Mouse (Mus musculus): ENCODE measurements at regions not wholly inside any gene's neighbourhood (a gene's known extent, or its start where the extent isn't known, plus 50 kb on each side); places are given as distances from the start of the nearest gene placed in this dataset.
"Not testable (repeated sequence)": the region's sequence is repeated elsewhere in the genome, so short reads cannot be mapped to it uniquely, and the experiment has no call there.

GRCm38 (mm10) chr4:4496181-4496580 lies 297.0 kb downstream of the Impad1 start:
- ChIA-PET CTCF (no interaction called here), POLR2A (no interaction called here)
- in situ Hi-C loops (cut with MboI; ENCODE audit: low pct_unique_long_range_greater_than_20kb), result no loop called here
- H3K27me3 ChIP-seq, result no peaks in the 10 kb centered on the region
- TF ChIP-seq CTCF (IDR thresholded peaks at IDR 0.05), result no peak
- DNase-seq (ENCODE audit: low read depth, low spot score) (no peak), ATAC-seq (no peak)

GRCm38 (mm10) chr4:4465169-4465714 lies 327.9 kb downstream of the Impad1 start:
- DNase-seq (ENCODE audit: low read depth, low spot score) (no peak), ATAC-seq (no peak)
- TF ChIP-seq CTCF (IDR thresholded peaks at IDR 0.05), result no peak
- no peaks in the 10 kb centered on the region for H3K27me3 ChIP-seq
- ChIA-PET POLR2A (interaction anchor here (0.5 kb wide), 1 partner anchor 287 kb away, joined by 4 read pairs; no protein-coding TSS in a partner anchor), CTCF (no interaction called here)
- in situ Hi-C loops (cut with MboI; ENCODE audit: low pct_unique_long_range_greater_than_20kb), result no loop called here

DNA sequence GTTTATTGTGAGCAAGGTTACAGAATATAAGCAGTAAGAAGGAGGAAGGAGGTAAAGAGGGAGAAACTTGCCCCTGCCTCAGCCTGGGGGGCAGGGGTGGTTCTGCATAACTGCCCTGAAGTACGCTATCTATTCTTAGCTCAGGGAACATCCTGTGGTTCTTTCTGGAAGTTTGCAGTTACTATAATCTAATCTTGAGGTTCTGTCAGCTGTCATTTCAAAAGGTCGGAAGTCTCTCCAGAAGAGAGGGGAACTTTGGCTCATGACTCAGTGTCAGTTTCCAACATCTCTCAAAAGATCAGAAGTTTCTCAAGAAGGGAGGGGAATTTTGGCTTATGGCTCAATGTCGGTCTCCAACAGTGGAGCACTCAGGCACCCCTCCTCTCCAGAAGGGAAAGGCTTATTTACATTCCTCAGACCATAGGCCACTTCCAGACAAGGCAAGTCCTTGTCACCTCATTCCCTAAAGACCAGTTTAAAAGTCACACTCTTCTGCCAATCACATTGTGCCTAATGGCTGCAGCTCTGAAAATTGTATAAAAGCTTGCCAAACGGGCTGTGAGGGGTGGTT lies 328.9 kb downstream of the Impad1 start:
- no peaks in the 10 kb centered on the region for H3K27me3 ChIP-seq
- no peak for ATAC-seq
- DNase-seq (ENCODE audit: low read depth, low spot score), result no peak
- no peak for TF ChIP-seq CTCF (IDR thresholded peaks at IDR 0.05)
- in situ Hi-C loops (cut with MboI; ENCODE audit: low pct_unique_long_range_greater_than_20kb), result no loop called here
- ChIA-PET CTCF (no interaction called here), POLR2A (no interaction called here)

DNA sequence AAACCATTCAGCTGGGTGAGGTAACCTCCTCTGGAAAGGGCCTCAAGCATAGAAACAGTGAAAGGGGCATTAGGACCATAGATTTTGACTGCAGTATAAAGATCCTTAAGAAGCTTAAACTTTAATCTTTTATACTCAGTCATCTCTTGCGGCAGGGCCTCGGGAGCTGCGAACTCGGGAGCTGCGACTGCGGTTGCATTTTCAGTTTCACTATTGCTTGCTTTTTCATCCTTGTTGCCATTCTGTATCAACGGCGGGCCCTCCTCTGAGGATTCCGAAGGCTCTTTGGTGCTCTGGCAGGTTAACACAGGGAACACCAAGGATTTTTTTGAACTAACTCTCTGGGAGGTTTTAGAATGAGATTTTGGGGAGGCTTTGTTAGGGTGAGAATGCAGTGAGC lies 333.9 kb downstream of the Impad1 start:
- in situ Hi-C loops (cut with MboI; ENCODE audit: low pct_unique_long_range_greater_than_20kb), result no loop called here
- POLR2A ChIA-PET, result no interaction called here
- no peak for DNase-seq (ENCODE audit: low read depth, low spot score)
- no peaks in the 10 kb centered on the region for H3K27me3 ChIP-seq
- no peak for TF ChIP-seq CTCF (IDR thresholded peaks at IDR 0.05)
- no peak for ATAC-seq
- CTCF ChIA-PET, result no interaction called here

DNA sequence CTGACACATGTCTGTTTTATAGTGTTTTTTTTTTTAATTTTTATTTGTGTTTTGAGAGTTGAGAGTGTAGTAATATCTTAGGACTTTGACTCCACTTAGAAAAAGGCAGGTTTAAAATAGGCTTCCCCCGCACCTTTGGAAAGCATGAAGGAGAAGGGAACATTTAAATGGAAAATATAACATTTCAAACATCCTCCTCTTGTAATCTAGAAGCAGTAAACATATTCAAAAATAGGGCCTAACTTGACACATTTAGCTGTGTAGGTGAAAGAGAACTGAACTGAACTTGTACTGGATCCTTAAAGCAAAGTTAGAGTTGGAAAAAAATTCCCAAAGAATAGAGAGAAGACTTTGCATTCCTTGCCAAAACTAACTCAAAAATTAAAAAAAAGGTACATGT lies 343.1 kb downstream of the Impad1 start:
- ATAC-seq, result no peak
- no peaks in the 10 kb centered on the region for H3K27me3 ChIP-seq
- ChIA-PET POLR2A (no interaction called here), CTCF (no interaction called here)
- DNase-seq (ENCODE audit: low read depth, low spot score), result no peak
- TF ChIP-seq CTCF (IDR thresholded peaks at IDR 0.05), result no peak
- in situ Hi-C loops (cut with MboI; ENCODE audit: low pct_unique_long_range_greater_than_20kb), result no loop called here

GRCm38 (mm10) chr4:4442650-4443049 lies 350.5 kb downstream of the Impad1 start:
- TF ChIP-seq CTCF (IDR thresholded peaks at IDR 0.05), result no peak
- in situ Hi-C loops (cut with MboI; ENCODE audit: low pct_unique_long_range_greater_than_20kb), result no loop called here
- DNase-seq (ENCODE audit: low read depth, low spot score) (no peak), ATAC-seq (no peak)
- ChIA-PET CTCF (no interaction called here), POLR2A (no interaction called here)
- peaks cover 6% of the 10 kb centered on the region for H3K27me3 ChIP-seq

GRCm38 (mm10) chr4:4437559-4437958 lies 355.6 kb downstream of the Impad1 start:
- POLR2A ChIA-PET, result no interaction called here
- no peak for TF ChIP-seq CTCF (IDR thresholded peaks at IDR 0.05)
- H3K27me3 ChIP-seq, result no peaks in the 10 kb centered on the region
- in situ Hi-C loops (cut with MboI; ENCODE audit: low pct_unique_long_range_greater_than_20kb), result no loop called here
- DNase-seq (ENCODE audit: low read depth, low spot score) (no peak), ATAC-seq (no peak)
- CTCF ChIA-PET, result interaction anchor here (0.7 kb wide), 1 partner anchor 12 kb away, joined by 3 read pairs; no protein-coding TSS in a partner anchor

- H3K27me3 ChIP-seq; ATAC-seq; CTCF ChIA-PET; in situ Hi-C loops (cut with MboI; ENCODE audit: low pct_unique_long_range_greater_than_20kb); DNase-seq (ENCODE audit: low read depth, low spot score); POLR2A ChIA-PET: not testable (repeated sequence)
Observed at GRCm38 (mm10) chr4:4424526-4424925, 347.2 kb upstream of the Sdr16c6 start.

DNA sequence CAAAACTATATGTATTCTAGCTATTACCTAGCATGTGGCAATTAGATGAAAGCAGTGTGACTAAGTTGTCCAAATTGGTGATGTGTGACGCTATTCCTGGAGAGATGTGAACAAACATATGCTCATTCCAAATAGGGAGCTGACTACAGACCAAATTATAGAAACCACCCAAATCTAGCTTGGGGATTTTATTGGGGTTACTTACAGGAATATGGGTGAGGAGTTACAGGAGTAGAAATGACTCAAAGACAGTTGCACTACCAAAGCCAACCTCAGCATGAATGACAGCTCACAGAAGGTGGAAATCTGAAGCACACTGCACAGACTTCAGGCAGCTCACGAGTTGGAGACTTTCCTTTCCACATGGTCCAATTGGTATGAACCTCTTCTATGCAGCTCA lies 326.5 kb upstream of the Sdr16c6 start:
- no peak for TF ChIP-seq CTCF (IDR thresholded peaks at IDR 0.05)
- no peaks in the 10 kb centered on the region for H3K27me3 ChIP-seq
- in situ Hi-C loops (cut with MboI; ENCODE audit: low pct_unique_long_range_greater_than_20kb), result no loop called here
- DNase-seq (ENCODE audit: low read depth, low spot score) (no peak), ATAC-seq (no peak)
- CTCF ChIA-PET, result no interaction called here
- POLR2A ChIA-PET, result no interaction called here

- no peaks in the 10 kb centered on the region for H3K27me3 ChIP-seq
- ATAC-seq, result no peak
- no peak for TF ChIP-seq CTCF (IDR thresholded peaks at IDR 0.05)
- in situ Hi-C loops (cut with MboI; ENCODE audit: low pct_unique_long_range_greater_than_20kb), result no loop called here
- CTCF ChIA-PET, result no interaction called here
- POLR2A ChIA-PET, result no interaction called here
- DNase-seq (ENCODE audit: low read depth, low spot score), result no peak
Observed at GRCm38 (mm10) chr4:4397410-4397809, 320.1 kb upstream of the Sdr16c6 start.

DNA sequence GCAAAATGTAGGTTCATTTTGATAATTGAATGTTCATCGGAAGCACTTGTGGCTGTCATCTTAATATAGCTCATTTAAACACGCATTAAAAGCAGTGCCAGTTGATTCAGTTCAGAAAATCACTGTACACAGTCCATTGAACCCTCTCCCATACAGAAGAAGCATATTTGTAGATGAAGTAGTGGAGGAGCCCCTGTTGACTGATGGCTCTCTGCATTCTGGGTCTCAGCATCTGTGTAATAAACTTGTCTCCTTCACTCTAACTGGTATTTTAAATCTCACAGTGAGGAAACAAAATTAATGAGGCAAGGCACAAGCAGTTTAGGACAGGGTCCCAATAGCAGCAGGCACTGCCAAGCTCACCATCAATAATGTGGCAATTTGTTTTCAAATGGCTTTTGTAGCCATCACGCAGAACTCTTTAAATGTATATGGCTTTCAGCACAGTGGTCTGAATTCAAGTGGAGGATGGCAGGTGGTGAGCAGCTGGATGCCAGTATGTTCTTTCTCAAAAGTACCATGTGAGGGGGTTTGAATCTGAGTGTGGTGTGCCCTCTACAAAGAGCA lies 302.8 kb upstream of the Sdr16c6 start:
- POLR2A ChIA-PET, result no interaction called here
- CTCF ChIA-PET, result no interaction called here
- DNase-seq (ENCODE audit: low read depth, low spot score), result no peak
- H3K27me3 ChIP-seq, result no peaks in the 10 kb centered on the region
- TF ChIP-seq CTCF (IDR thresholded peaks at IDR 0.05), result no peak
- in situ Hi-C loops (cut with MboI; ENCODE audit: low pct_unique_long_range_greater_than_20kb), result no loop called here
- ATAC-seq, result no peak

- POLR2A ChIA-PET, result no interaction called here
- ATAC-seq, result no peak
- no peak for TF ChIP-seq CTCF (IDR thresholded peaks at IDR 0.05)
- in situ Hi-C loops (cut with MboI; ENCODE audit: low pct_unique_long_range_greater_than_20kb), result no loop called here
- CTCF ChIA-PET, result no interaction called here
- peaks cover 3% of the 10 kb centered on the region for H3K27me3 ChIP-seq
- no peak for DNase-seq (ENCODE audit: low read depth, low spot score)
Observed at GRCm38 (mm10) chr4:4335216-4335615, 257.9 kb upstream of the Sdr16c6 start.
